Mouse (Mus musculus): ENCODE measurements around the gene Gm47985. TPM values are rescaled to one million over a fixed set of nuclear protein-coding genes. Genes with fewer than 3 reads are reported as not detected.

Gm47985 gene
- total and polyA plus RNA-seq, 3 experiments, result not detected

DNA sequence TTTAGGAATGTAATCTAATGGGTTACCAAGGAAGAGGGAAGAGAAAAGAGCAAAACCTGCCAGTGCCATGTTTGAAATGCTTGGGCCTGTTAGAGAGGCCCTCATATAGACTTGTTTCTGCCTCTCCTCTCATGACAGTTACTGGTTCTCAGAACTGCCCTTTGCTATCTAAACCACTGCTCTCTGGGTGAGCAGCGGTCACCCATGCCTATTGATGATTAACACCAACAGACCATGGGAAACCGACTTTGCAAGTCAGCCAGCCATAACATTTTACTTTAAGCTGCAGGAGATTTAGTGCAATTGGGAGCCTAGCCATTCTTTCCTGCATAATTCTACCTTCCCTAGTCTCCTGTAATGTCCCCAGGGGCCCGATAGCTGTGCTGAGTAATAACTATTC lies 34.1 kb downstream of the Gm47985 start:
- H3K4me1 ChIP-seq (ENCODE audit: control insufficient read depth in 1 of 2, insufficient read depth in 2 of 2), result peaks cover 2 to 22% of the 10 kb centered on the region in 2 experiments; a peak in 2 of 4 replicates
- DNase-seq (ENCODE audit: extremely low read depth), result no peak
- no peaks in the 10 kb centered on the region for H3K36me3 ChIP-seq (replicated peaks in 1 of 2; ENCODE audit: control insufficient read depth in 1 of 2, insufficient read depth in 1 of 2, low read length in 1 of 2)
- no peak overlapping the region for H3K9ac ChIP-seq (ENCODE audit: insufficient read depth, low read depth)
- no peak overlapping the region for H3K27ac ChIP-seq (ENCODE audit: insufficient read depth, low read depth)
- in situ Hi-C loops (cut with MboI; ENCODE audit: low pct_ligation_motif_present, low pct_unique_long_range_greater_than_20kb, low sequenced_read_pairs) (no loop called here), dilution Hi-C loops (cut with MboI; ENCODE audit: extremely low pct_ligation_motif_present, extremely low pct_unique_long_range_greater_than_20kb, low sequenced_read_pairs) (no loop called here)
- no peaks in the 10 kb centered on the region for H3K27me3 ChIP-seq (replicated peaks)
- TF ChIP-seq RAD21 (IDR thresholded peaks at IDR 0.05; ENCODE audit: low read depth, low read length), result no peak
- TF ChIP-seq MAX (IDR thresholded peaks at IDR 0.05; ENCODE audit: low read length), result no peak
- no peak for TF ChIP-seq PAX5 (IDR thresholded peaks at IDR 0.05; ENCODE audit: low read length)
- TF ChIP-seq CTCF (conservative IDR thresholded peaks at IDR 0.05 in 1 of 2, IDR thresholded peaks at IDR 0.05 in 1 of 2; ENCODE audit: low read depth in 2 of 2, low read length in 2 of 2), result no peak
- no peak for TF ChIP-seq USF2 (conservative IDR thresholded peaks at IDR 0.05; ENCODE audit: low read depth, low read length)
- no peak for TF ChIP-seq KAT2A (IDR thresholded peaks at IDR 0.05; ENCODE audit: insufficient replicate concordance, low read length)
- TF ChIP-seq E2F4 (IDR thresholded peaks at IDR 0.05; ENCODE audit: insufficient replicate concordance, low read depth, low read length), result no peak
- no peak for TF ChIP-seq SIN3A (IDR thresholded peaks at IDR 0.05; ENCODE audit: low read length)
- no peaks in the 10 kb centered on the region for H3K79me2 ChIP-seq (replicated peaks; ENCODE audit: control insufficient read depth, extremely low read depth, insufficient read depth, poor library complexity, severe bottlenecking)
- no peaks in the 10 kb centered on the region for H3K9me3 ChIP-seq (replicated peaks; ENCODE audit: low read length)
- no peak overlapping the region for H3K4me2 ChIP-seq (ENCODE audit: insufficient read depth, low read depth, poor library complexity, severe bottlenecking)
- no peak overlapping the region for H3K4me3 ChIP-seq (replicated peaks in 1 of 3; ENCODE audit: low read depth in 2 of 3, low read length in 2 of 3, poor library complexity in 1 of 3)

DNA sequence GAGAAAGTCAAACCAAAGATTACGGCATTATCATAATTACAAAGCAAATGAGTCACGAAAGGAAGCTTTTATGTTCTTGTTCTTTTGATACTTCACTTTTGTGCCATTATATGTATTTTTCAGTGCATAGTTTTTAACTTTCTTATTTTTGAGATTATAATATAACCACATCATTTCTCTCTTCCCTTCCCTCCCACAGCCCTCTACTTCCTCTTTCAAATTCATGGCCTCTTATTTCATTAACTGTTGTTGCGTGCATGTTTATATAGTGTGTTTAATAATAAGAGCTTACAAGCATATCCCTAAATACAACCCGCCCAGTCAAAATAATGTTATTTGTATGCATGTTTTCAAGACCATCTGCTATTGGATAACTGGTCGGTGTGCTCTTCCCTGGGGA lies 36.7 kb downstream of the Gm47985 start:
- no peak overlapping the region for H3K4me2 ChIP-seq (ENCODE audit: insufficient read depth, low read depth, poor library complexity, severe bottlenecking)
- no peak for DNase-seq (ENCODE audit: extremely low read depth)
- dilution Hi-C loops (cut with MboI; ENCODE audit: extremely low pct_ligation_motif_present, extremely low pct_unique_long_range_greater_than_20kb, low sequenced_read_pairs) (no loop called here), in situ Hi-C loops (cut with MboI; ENCODE audit: low pct_ligation_motif_present, low pct_unique_long_range_greater_than_20kb, low sequenced_read_pairs) (no loop called here)
- H3K27me3 ChIP-seq (replicated peaks), result no peaks in the 10 kb centered on the region
- no peaks in the 10 kb centered on the region for H3K79me2 ChIP-seq (replicated peaks; ENCODE audit: control insufficient read depth, extremely low read depth, insufficient read depth, poor library complexity, severe bottlenecking)
- no peaks in the 10 kb centered on the region for H3K9me3 ChIP-seq (replicated peaks; ENCODE audit: low read length)
- TF ChIP-seq SIN3A (IDR thresholded peaks at IDR 0.05; ENCODE audit: low read length), result no peak
- TF ChIP-seq MXI1 (IDR thresholded peaks at IDR 0.05; ENCODE audit: low read depth, low read length), result no peak
- no peak for TF ChIP-seq CHD1 (IDR thresholded peaks at IDR 0.05; ENCODE audit: low read depth, low read length)
- no peak for TF ChIP-seq RAD21 (IDR thresholded peaks at IDR 0.05; ENCODE audit: low read depth, low read length)
- no peak for TF ChIP-seq NELFE (IDR thresholded peaks at IDR 0.05; ENCODE audit: low read depth, low read length)
- no peak for TF ChIP-seq SMC3 (IDR thresholded peaks at IDR 0.05; ENCODE audit: low read depth, low read length)
- TF ChIP-seq MEF2A (IDR thresholded peaks at IDR 0.05; ENCODE audit: borderline replicate concordance, low read depth, low read length), result no peak
- no peak for TF ChIP-seq TCF12 (IDR thresholded peaks at IDR 0.05; ENCODE audit: low read depth, low read length)
- TF ChIP-seq ELF1 (IDR thresholded peaks at IDR 0.05; ENCODE audit: low read depth, low read length), result no peak
- TF ChIP-seq HCFC1 (IDR thresholded peaks at IDR 0.05; ENCODE audit: low read depth, low read length), result no peak
- TF ChIP-seq UBTF (IDR thresholded peaks at IDR 0.05; ENCODE audit: low read depth, low read length), result no peak
- no peak for TF ChIP-seq POLR2AphosphoS2 (IDR thresholded peaks at IDR 0.05; ENCODE audit: low read depth, low read length)
- no peak for TF ChIP-seq POLR2A (IDR thresholded peaks at IDR 0.05; ENCODE audit: low read depth, low read length)
- no peak for TF ChIP-seq JUN (IDR thresholded peaks at IDR 0.05; ENCODE audit: insufficient read depth, low read depth, low read length)
- no peak for TF ChIP-seq MAX (IDR thresholded peaks at IDR 0.05; ENCODE audit: low read length)
- TF ChIP-seq PAX5 (IDR thresholded peaks at IDR 0.05; ENCODE audit: low read length), result no peak
- TF ChIP-seq CHD2 (IDR thresholded peaks at IDR 0.05; ENCODE audit: low read length), result no peak
- TF ChIP-seq ETS1 (conservative IDR thresholded peaks at IDR 0.05; ENCODE audit: low read depth, low read length), result no peak
- TF ChIP-seq USF1 (IDR thresholded peaks at IDR 0.05; ENCODE audit: low read depth, low read length), result no peak
- TF ChIP-seq IRF4 (IDR thresholded peaks at IDR 0.05; ENCODE audit: low read depth, low read length), result no peak
- no peak overlapping the region for H3K27ac ChIP-seq (ENCODE audit: insufficient read depth, low read depth)
- H3K4me1 ChIP-seq (ENCODE audit: control insufficient read depth in 1 of 2, insufficient read depth in 2 of 2), result peaks cover 2 to 35% of the 10 kb centered on the region in 2 experiments; a peak in 2 of 4 replicates
- H3K4me3 ChIP-seq (replicated peaks in 1 of 3; ENCODE audit: low read depth in 2 of 3, low read length in 2 of 3, poor library complexity in 1 of 3), result no peak overlapping the region
- no peak overlapping the region for H3K9ac ChIP-seq (ENCODE audit: insufficient read depth, low read depth)
- no peaks in the 10 kb centered on the region for H3K36me3 ChIP-seq (replicated peaks in 1 of 2; ENCODE audit: control insufficient read depth in 1 of 2, insufficient read depth in 1 of 2, low read length in 1 of 2)
